In genomic region chr16:31570311-31571139, GRCm38 (mm10) we compare ENCODE assay signal across 10 mouse cellular contexts.
A peak's percentile ranks its signal among the peaks of the same experiment; 100 is the strongest.
DNase-seq lines count a peak whose midpoint lies in the region; ATAC-seq lines count a peak whose summit lies in the region.
"Had no signal": no experiment of that assay in that cellular context is flagged by ENCODE, and none has a peak within 500 bp of the region (broad histone marks: within the 10 kb centered on the region; RNA-seq: fewer than 3 reads in every experiment).

No protein-coding gene starts in this region.

- no peak overlapping the region for H3K27ac ChIP-seq in heart, embryonic 12.5 days (ENCODE audit: poor library complexity, severe bottlenecking)

- no peak overlapping the region for H3K4me3 ChIP-seq in heart, embryonic 12.5 days

- DNase-seq in heart, adult 8-10 months (ENCODE audit: low spot score), result peak; percentile 13
- DNase-seq in 416B (ENCODE audit: low read depth), result peak; percentile 54
- peak; percentile 88 for DNase-seq in adrenal gland, postnatal 14 days
- DNase-seq in gastrocnemius, postnatal 10 days, result peak; percentile 28
- no peak for DNase-seq in embryo, embryonic 9.5 days (ENCODE audit: extremely low spot score)
- no peak for DNase-seq in retina, postnatal 1 day
- DNase-seq in thymus, postnatal 10 days (ENCODE audit: low spot score in 2 of 2), result no peak
- DNase-seq: thymus, adult 18-20 months had no signal

- peaks cover 7% of the 10 kb centered on the region; the same call in 1 of the 2 replicates for H3K4me1 ChIP-seq in heart, embryonic 12.5 days (replicated peaks)

- H3K4me2 ChIP-seq in heart, embryonic 12.5 days, result no peak overlapping the region

- H3K27me3 ChIP-seq in heart, embryonic 12.5 days (replicated peaks), result no peaks in the 10 kb centered on the region

- H3K36me3 ChIP-seq in heart, embryonic 12.5 days, result no peaks in the 10 kb centered on the region

- H3K9me3 ChIP-seq in heart, embryonic 12.5 days (replicated peaks), result 0 out of 2 replicates have a peak, but pooled peaks cover 3% of the 10 kb centered on the region

- ATAC-seq in heart, embryonic 12.5 days (ENCODE audit: insufficient number of reproducible peaks, low FRiP score), result no peak
- ATAC-seq: midbrain, embryonic 16.5 days had no signal

- H3K9ac ChIP-seq in heart, embryonic 12.5 days, result no peak overlapping the region

- WGBS in heart, embryonic 12.5 days, result 82% methylated on average over 20 of the region's 20 CpGs

Comparison
In these comparisons a context has a peak if more than half of its experiments do, and no peak if none do; other contexts are left out.
1. DNase-seq: peak in heart, adult 8-10 months (single experiment), 416B (single experiment), adrenal gland, postnatal 14 days (single experiment) and gastrocnemius, postnatal 10 days (single experiment); none in embryo, embryonic 9.5 days (single experiment), retina, postnatal 1 day (single experiment) and thymus, postnatal 10 days (0 of 2).